Comparison of ENCODE assay signal across 9 mouse cellular contexts in genomic region chr6:120356478-120356877, GRCm38 (mm10). TPM values are rescaled to one million over a fixed set of nuclear protein-coding genes. Genes with fewer than 3 reads are reported as not detected.
DNase-seq lines count a peak whose midpoint lies in the region; ATAC-seq and TF ChIP-seq lines count a peak whose summit lies in the region.
"Had no signal": no experiment of that assay in that cellular context is flagged by ENCODE, and none has a peak within 500 bp of the region (broad histone marks: within the 10 kb centered on the region; RNA-seq: fewer than 3 reads in every experiment).

No protein-coding gene starts in this region.

- no peaks in the 10 kb centered on the region for H3K4me1 ChIP-seq in cerebellum, adult 2 months (ENCODE audit: control insufficient read depth, insufficient read depth, low read length)
- peaks cover 5% of the 10 kb centered on the region; the same call in 1 of the 2 replicates for H3K4me1 ChIP-seq in neural tube, embryonic 11.5 days (ENCODE audit: control insufficient read depth, insufficient read depth, low read length)
- H3K4me1 ChIP-seq in limb, embryonic 12.5 days (replicated peaks): peaks cover 8% of the 10 kb centered on the region
- no peaks in the 10 kb centered on the region for H3K4me1 ChIP-seq in stomach, embryonic 15.5 days

- H3K36me3 ChIP-seq in neural tube, embryonic 11.5 days (ENCODE audit: control insufficient read depth, insufficient read depth, low read length): 0 out of 2 replicates have a peak, but pooled peaks cover 2% of the 10 kb centered on the region
- peaks cover 20% of the 10 kb centered on the region for H3K36me3 ChIP-seq in limb, embryonic 12.5 days
- no peaks in the 10 kb centered on the region for H3K36me3 ChIP-seq in stomach, embryonic 15.5 days

- H3K4me2 ChIP-seq in neural tube, embryonic 11.5 days (ENCODE audit: low read depth): peak overlapping the region; percentile 49
- peak overlapping the region; percentile 74 for H3K4me2 ChIP-seq in limb, embryonic 12.5 days
- peak overlapping the region; percentile 75 for H3K4me2 ChIP-seq in stomach, embryonic 15.5 days

- 32% methylated on average over 5 of the region's 5 CpGs for WGBS in cerebellum, adult 2 months
- WGBS in neural tube, embryonic 11.5 days: 39% methylated on average over 5 of the region's 5 CpGs
- 34% methylated on average over 5 of the region's 5 CpGs for WGBS in limb, embryonic 12.5 days
- WGBS in stomach, embryonic 15.5 days: 31% methylated on average over 5 of the region's 5 CpGs

- H3K27ac ChIP-seq in cerebellum, adult 2 months (ENCODE audit: insufficient read depth, low read length): no peak overlapping the region
- no peak overlapping the region for H3K27ac ChIP-seq in neural tube, embryonic 11.5 days (ENCODE audit: low read depth, low read length)
- H3K27ac ChIP-seq in limb, embryonic 12.5 days: peak overlapping the region; percentile 83
- peak overlapping the region; percentile 89 for H3K27ac ChIP-seq in stomach, embryonic 15.5 days

- ATAC-seq in neural tube, embryonic 11.5 days (ENCODE audit: insufficient read depth, low FRiP score, low TSS enrichment): no peak
- no peak for ATAC-seq in limb, embryonic 12.5 days (ENCODE audit: insufficient number of reproducible peaks, insufficient read depth, low FRiP score, low TSS enrichment, low read depth)
- ATAC-seq in stomach, embryonic 15.5 days (ENCODE audit: insufficient read depth, low FRiP score, low read depth): no peak

- no peaks in the 10 kb centered on the region for H3K27me3 ChIP-seq in cerebellum, adult 2 months (ENCODE audit: control insufficient read depth, insufficient read depth, low read length)
- H3K27me3 ChIP-seq in neural tube, embryonic 11.5 days (ENCODE audit: control insufficient read depth, insufficient read depth, low read length): no peaks in the 10 kb centered on the region
- H3K27me3 ChIP-seq in limb, embryonic 12.5 days: no peaks in the 10 kb centered on the region
- no peaks in the 10 kb centered on the region for H3K27me3 ChIP-seq in stomach, embryonic 15.5 days (replicated peaks)

- H3K9ac ChIP-seq in neural tube, embryonic 11.5 days (ENCODE audit: low read length): peak overlapping the region; percentile 55
- peak overlapping the region; percentile 61 for H3K9ac ChIP-seq in limb, embryonic 12.5 days (replicated peaks)
- peak overlapping the region; percentile 56 for H3K9ac ChIP-seq in stomach, embryonic 15.5 days

- H3K4me3 ChIP-seq in cerebellum, adult 2 months (replicated peaks; ENCODE audit: insufficient read depth, low read depth, low read length): peak overlapping the region; percentile 60
- peak overlapping the region; percentile 48 for H3K4me3 ChIP-seq in neural tube, embryonic 11.5 days (ENCODE audit: low read depth, low read length)
- H3K4me3 ChIP-seq in limb, embryonic 12.5 days (replicated peaks): peak overlapping the region; percentile 58
- peak overlapping the region; percentile 60 for H3K4me3 ChIP-seq in stomach, embryonic 15.5 days (replicated peaks)

- DNase-seq in cerebellum, adult 2 months: no peak
- DNase-seq in cerebellum, adult 9-11 months: no peak
- no peak for DNase-seq in neural tube, embryonic 11.5 days (ENCODE audit: low spot score)
- DNase-seq in neural tube, embryonic 10.5 days (ENCODE audit: extremely low spot score, low spot score): no peak
- no peak for DNase-seq in left cerebral cortex, postnatal 14 days (ENCODE audit: low spot score in 2 of 2)
- DNase-seq in right cerebral cortex, postnatal 4 days: no peak
- DNase-seq: lung, postnatal 10 days had no signal

- no peak for TF ChIP-seq POLR2A in cerebellum, adult 2 months (IDR thresholded peaks at IDR 0.05; ENCODE audit: borderline replicate concordance, insufficient read depth, low read length)

- H3K9me3 ChIP-seq in neural tube, embryonic 11.5 days (ENCODE audit: control insufficient read depth, low read length): no peaks in the 10 kb centered on the region
- no peaks in the 10 kb centered on the region for H3K9me3 ChIP-seq in limb, embryonic 12.5 days
- H3K9me3 ChIP-seq in stomach, embryonic 15.5 days: no peaks in the 10 kb centered on the region

- intact Hi-C loops in left cerebral cortex, postnatal 14 days (cut with DNase I): no loop called here

- TF ChIP-seq CTCF in cerebellum, adult 2 months (IDR thresholded peaks at IDR 0.05; ENCODE audit: borderline replicate concordance, insufficient read depth, low read depth, low read length): no peak

RNA-seq across cellular contexts. Expression of gene Kdm5a, which starts 7.4 kb away (rescaled TPM):
- polyA plus RNA-seq in cerebellum, adult 2 months (2012; rRNA removed): 12.7 and 13.0 TPM in 2 replicates
- polyA plus RNA-seq in neural tube, embryonic 11.5 days (2014; fragmentation: Nextera tagmentation; extraction: Ambion mirVana): 57.3 and 61.6 TPM in 2 replicates
- 52.5 and 56.5 TPM in 2 replicates for polyA plus RNA-seq in limb, embryonic 12.5 days (2016; fragmentation: Nextera tagmentation; extraction: Ambion mirVana)
- 38.6 and 41.7 TPM in 2 replicates for polyA plus RNA-seq in stomach, embryonic 15.5 days (2015; fragmentation: Nextera tagmentation; extraction: Ambion mirVana)
- 10 to 100 TPM; 37.0 to 37.8 TPM for total RNA-seq in left cerebral cortex, postnatal 14 days (2021)

RNA-seq across cellular contexts. Expression of gene Ccdc77, which starts 7.7 kb away (rescaled TPM):
- polyA plus RNA-seq in cerebellum, adult 2 months (2012; rRNA removed): 8.0 and 8.8 TPM in 2 replicates
- 22.5 and 26.0 TPM in 2 replicates for polyA plus RNA-seq in neural tube, embryonic 11.5 days (2014; fragmentation: Nextera tagmentation; extraction: Ambion mirVana)
- polyA plus RNA-seq in limb, embryonic 12.5 days (2016; fragmentation: Nextera tagmentation; extraction: Ambion mirVana): 27.6 and 30.6 TPM in 2 replicates
- 20.6 and 22.8 TPM in 2 replicates for polyA plus RNA-seq in stomach, embryonic 15.5 days (2015; fragmentation: Nextera tagmentation; extraction: Ambion mirVana)
- 1 to 10 TPM; 5.9 to 7.8 TPM for total RNA-seq in left cerebral cortex, postnatal 14 days (2021)

Comparison
In these comparisons a context has a peak if more than half of its experiments do, and no peak if none do; other contexts are left out.
1. H3K27ac ChIP-seq: peak in limb, embryonic 12.5 days (single experiment) and stomach, embryonic 15.5 days (single experiment); none in cerebellum, adult 2 months (single experiment) and neural tube, embryonic 11.5 days (single experiment).
2. Peak in every context shown above with its lines, with median percentiles within 50 percentile points of each other: H3K4me3 ChIP-seq, H3K4me2 ChIP-seq and H3K9ac ChIP-seq.